Mouse (Mus musculus) heart, postnatal 0 days (tissue): ENCODE data around the gene Cstf1. TPM values are rescaled to one million over a fixed set of nuclear protein-coding genes. Genes with fewer than 3 reads are reported as not detected.
A peak's percentile ranks its signal among the peaks of the same experiment; 100 is the strongest.

Source experiments
- ATAC-seq: fragments of 200-750 bp; cut with Nextera tagmentation; 2 replicates; pipeline ENCODE4 v1.8.0; 2017; ENCODE audit warnings: low read depth, moderate number of reproducible peaks, moderate library complexity; ENCODE audit not compliant: insufficient read depth
- DNase-seq: peaks from one replicate; pipeline ENCODE4 v3.0.0-alpha.2; 2016; ENCODE audit warnings: low spot score
- H3K27ac ChIP-seq: fragments of 300-500 bp; sonication (generic); 2 replicates; pipeline ENCODE4 v1.5.1; 2014; ENCODE audit warnings: low read depth, mild to moderate bottlenecking
- H3K27me3 ChIP-seq: fragments of 300-500 bp; sonication (generic); 2 replicates; pipeline ENCODE4 v1.6.1; 2014; ENCODE audit warnings: low read length, mixed read lengths; ENCODE audit not compliant: control insufficient read depth, insufficient read depth
- H3K36me3 ChIP-seq: fragments of 300-500 bp; sonication (generic); replicated peaks from 2 replicates; pipeline ENCODE4 v1.6.1; 2014; ENCODE audit warnings: low read length, mixed read lengths; ENCODE audit not compliant: control insufficient read depth, insufficient read depth
- H3K4me1 ChIP-seq: fragments of 300-500 bp; sonication (generic); 2 replicates; pipeline ENCODE4 v1.6.1; 2014; ENCODE audit warnings: antibody characterized with exemption; ENCODE audit not compliant: control insufficient read depth, insufficient read depth
- H3K4me2 ChIP-seq: fragments of 300-500 bp; sonication (generic); 2 replicates; pipeline ENCODE4 v1.6.1; 2014; ENCODE audit warnings: low read depth, mild to moderate bottlenecking, low read length, moderate library complexity
- H3K4me3 ChIP-seq: fragments of 300-500 bp; sonication (generic); 2 replicates; pipeline ENCODE4 v1.5.1; 2014; ENCODE audit warnings: low read depth, low read length
- H3K9ac ChIP-seq: fragments of 300-500 bp; sonication (generic); replicated peaks from 2 replicates; pipeline ENCODE4 v1.6.1; 2014; ENCODE audit warnings: low read depth, low read length, mixed read lengths
- H3K9me3 ChIP-seq: fragments of 300-500 bp; sonication (generic); replicated peaks from 2 replicates; pipeline ENCODE4 v1.6.1; 2016; ENCODE audit warnings: low read length; ENCODE audit not compliant: control insufficient read depth
- CTCF ChIP-seq: IDR thresholded peaks from 2 replicates; pipeline ENCODE4 v1.5.1; 2016; ENCODE audit warnings: antibody characterized with exemption, control low read depth, low read depth
- EP300 ChIP-seq: IDR thresholded peaks from 2 replicates; pipeline ENCODE4 v1.6.1; 2016; ENCODE audit warnings: antibody characterized with exemption, low read depth
- WGBS: fragments of 180-500 bp; shearing (Covaris S2); extraction: QIAGEN DNeasy Blood & Tissue Kit; methylation state at CpG from one replicate; pipeline ENCODE4 v1.1.7; 2014; 5-methylcytosine and 5-hydroxymethylcytosine counted together
- polyA plus RNA-seq: library from polyadenylated mRNA; unstranded; fragments of >200 nt; fragmentation: Nextera tagmentation; extraction: Ambion mirVana; gene quantifications from 2 replicates; pipeline ENCODE4 v1.2.1, GENCODE M21; 2015
- total RNA-seq: library from RNA; depleted of rRNA; stranded (reverse); fragments of >200 nt; gene quantifications from 2 replicates; pipeline ENCODE4 v1.2.3, GENCODE M21; 2014; ENCODE audit warnings: low replicate concordance; rRNA removed

Cstf1 gene
- total and polyA plus RNA-seq, 2 experiments from 2014 or later, result 20.3 to 24.0 TPM

DNA sequence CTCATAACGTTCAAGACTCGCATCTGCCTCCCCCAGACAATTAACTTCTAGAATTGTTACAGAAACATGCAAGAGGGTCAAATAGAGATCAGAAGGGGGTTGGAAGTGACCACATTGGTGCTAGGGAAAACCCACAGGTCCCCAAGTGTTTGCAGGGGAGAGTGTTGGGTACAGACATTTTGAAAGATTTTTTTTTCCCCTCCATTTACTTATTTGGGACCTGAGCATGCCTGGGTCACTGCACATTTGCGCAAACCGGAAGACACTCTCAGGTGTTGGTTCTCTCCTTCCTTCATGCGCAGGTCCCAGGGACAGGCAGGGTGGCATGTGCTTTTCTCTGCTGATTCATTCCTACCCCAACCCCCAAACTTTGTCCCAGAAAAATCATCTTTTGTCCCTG is 46.4 kb downstream of the Cstf1 start:
- Histone ChIP-seq H3K4me1 (0 out of 2 replicates have a peak, but pooled peaks cover 4% of the 10 kb centered on the region), H3K27me3 (no peaks in the 10 kb centered on the region), H3K4me3 (no peak overlapping the region), H3K36me3 (no peaks in the 10 kb centered on the region), H3K4me2 (no peak overlapping the region), H3K27ac (no peak overlapping the region), H3K9ac (no peak overlapping the region), H3K9me3 (no peaks in the 10 kb centered on the region)
- DNase-seq, result no peak
- WGBS, result 82% methylated on average over 5 of the region's 5 CpGs
- TF ChIP-seq CTCF (no peak), EP300 (no peak)
- ATAC-seq, result no peak

- Histone ChIP-seq H3K9me3 (no peaks in the 10 kb centered on the region), H3K27me3 (no peaks in the 10 kb centered on the region), H3K4me3 (no peak overlapping the region), H3K4me2 (no peak overlapping the region), H3K36me3 (no peaks in the 10 kb centered on the region), H3K9ac (no peak overlapping the region), H3K4me1 (no peaks in the 10 kb centered on the region), H3K27ac (no peak overlapping the region)
- 82% methylated on average over 5 of the region's 5 CpGs for WGBS
- TF ChIP-seq CTCF (no peak), EP300 (no peak)
- no peak for ATAC-seq
- no peak for DNase-seq
These were observed 47.7 kb downstream of the Cstf1 start for GRCm38 (mm10) chr2:172418208-172418607.

DNA sequence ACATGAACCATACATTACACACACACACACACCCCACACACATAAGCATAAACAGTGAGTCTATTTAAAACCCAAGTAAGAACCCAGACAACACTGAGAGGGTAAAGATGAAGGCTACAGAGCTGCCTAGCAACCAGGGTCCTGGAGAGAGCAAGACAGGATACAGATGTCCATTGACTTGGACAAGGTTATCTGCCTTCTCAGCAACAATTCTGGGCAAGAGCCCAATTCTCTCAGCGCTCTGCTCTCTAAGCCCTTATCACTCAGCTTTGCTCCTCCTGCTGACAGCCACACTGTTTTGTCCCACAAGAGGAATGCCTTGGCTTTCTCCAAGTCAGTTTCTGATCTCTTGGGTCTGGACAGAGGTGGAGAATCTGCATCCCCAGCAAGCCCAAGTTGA is 60.1 kb downstream of the Cstf1 start:
- 0% methylated on average over 1 of the region's 1 CpGs for WGBS
- Histone ChIP-seq H3K9ac (no peak overlapping the region), H3K4me2 (no peak overlapping the region), H3K4me3 (no peak overlapping the region), H3K27me3 (no peaks in the 10 kb centered on the region), H3K4me1 (peaks cover 11% of the 10 kb centered on the region), H3K36me3 (no peaks in the 10 kb centered on the region), H3K27ac (no peak overlapping the region), H3K9me3 (no peaks in the 10 kb centered on the region)
- ATAC-seq (peak; percentile 96), DNase-seq (peak; percentile 92)
- TF ChIP-seq CTCF, result no peak
- TF ChIP-seq EP300, result 0 out of 2 replicates have a peak, but pooled peaks have one; percentile 35

Other genes starting within 250 kb of the Cstf1 start
- gene Mc3r, start 122.2 kb upstream of the Cstf1 start, total RNA-seq, result not detected in 2 replicates
- gene Mc3r, start 122.2 kb upstream of the Cstf1 start, polyA plus RNA-seq, result not detected in 2 replicates
- gene Fam210b, start 25.1 kb upstream of the Cstf1 start, total RNA-seq, result 3.3 and 6.6 TPM in 2 replicates
- gene Fam210b, start 25.1 kb upstream of the Cstf1 start, polyA plus RNA-seq, result 9.4 and 10.0 TPM in 2 replicates
- 36.6 and 54.8 TPM in 2 replicates for gene Aurka, start 146 bp upstream of the Cstf1 start, total RNA-seq
- 23.9 and 25.5 TPM in 2 replicates for gene Aurka, start 146 bp upstream of the Cstf1 start, polyA plus RNA-seq
- gene Cass4, start 23.1 kb downstream of the Cstf1 start, total RNA-seq, result 0.19 and 1.1 TPM in 2 replicates
- gene Cass4, start 23.1 kb downstream of the Cstf1 start, polyA plus RNA-seq, result 0.16 and 0.20 TPM in 2 replicates
- gene Rtf2, start 69.9 kb downstream of the Cstf1 start, total RNA-seq, result 34.0 and 49.7 TPM in 2 replicates
- 45.1 and 45.9 TPM in 2 replicates for gene Rtf2, start 69.9 kb downstream of the Cstf1 start, polyA plus RNA-seq
- not detected in 2 replicates for gene Gcnt7, start 87.9 kb downstream of the Cstf1 start, total RNA-seq
- 0.25 and 0.40 TPM in 2 replicates for gene Gcnt7, start 87.9 kb downstream of the Cstf1 start, polyA plus RNA-seq
- 0.54 TPM in 1 of 2 replicates, not detected in the other for gene Fam209, start 101.8 kb downstream of the Cstf1 start, total RNA-seq
- gene Fam209, start 101.8 kb downstream of the Cstf1 start, polyA plus RNA-seq, result not detected in 2 replicates
- gene Tfap2c, start 178.9 kb downstream of the Cstf1 start, total RNA-seq, result not detected in 2 replicates
- gene Tfap2c, start 178.9 kb downstream of the Cstf1 start, polyA plus RNA-seq, result not detected in 2 replicates